Comparison of ENCODE assay signal across 8 mouse cellular contexts in the genomic region with DNA sequence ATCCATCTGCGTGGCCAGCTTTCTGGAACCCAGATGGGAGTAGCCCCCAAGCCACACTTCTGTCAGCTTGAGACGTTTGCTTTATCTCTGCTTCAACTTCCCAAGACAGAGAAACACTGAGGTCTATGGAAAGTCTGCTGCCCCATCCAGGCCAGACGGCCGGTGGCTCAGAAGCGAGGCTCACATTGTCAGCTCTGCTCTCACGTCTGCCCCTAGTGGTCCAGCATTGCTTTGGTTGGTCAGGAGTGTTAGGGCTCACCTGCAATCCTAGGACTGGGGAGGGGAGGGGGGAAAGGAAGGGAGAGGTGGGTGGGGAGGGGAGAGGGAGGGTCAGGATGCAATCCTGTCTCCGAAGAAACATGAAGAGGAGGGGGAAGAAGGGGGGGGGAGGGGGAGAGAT. TPM values are rescaled to one million over a fixed set of nuclear protein-coding genes. Genes with fewer than 3 reads are reported as not detected.
DNase-seq lines count a peak whose midpoint lies in the region; ATAC-seq and TF ChIP-seq lines count a peak whose summit lies in the region.

No protein-coding gene starts in this region.

- H3K4me2 ChIP-seq in lung, postnatal 0 days (replicated peaks; ENCODE audit: low read depth, low read length) = no peak overlapping the region

- TF ChIP-seq CTCF in thymus, adult 2 months (IDR thresholded peaks at IDR 0.05; ENCODE audit: borderline replicate concordance, control insufficient read depth, extremely low read depth, insufficient read depth, low read length, poor library complexity) = peak; percentile 50; the same call in 1 of the 2 replicates
- peak; percentile 69 for TF ChIP-seq CTCF in lung, postnatal 0 days (IDR thresholded peaks at IDR 0.05)

- ATAC-seq in lung, postnatal 0 days = peak; percentile 37; the same call in 1 of the 2 replicates

- DNase-seq in heart, postnatal 4 days = peak; percentile 56
- DNase-seq in heart, embryonic 10.5 days (ENCODE audit: low spot score) = no peak
- DNase-seq in thymus, adult 2 months = peak; percentile 50
- DNase-seq in thymus, adult 18-20 months = no peak
- DNase-seq in embryo, embryonic 9.5 days (ENCODE audit: extremely low spot score) = peak; percentile 52
- DNase-seq in lung, postnatal 0 days (ENCODE audit: low spot score) = peak; percentile 47
- no peak for DNase-seq in T-cell, adult 2 months (ENCODE audit: low spot score)
- no peak for DNase-seq in left cerebral cortex, adult 11 months (ENCODE audit: low spot score)

- no peak overlapping the region for H3K27ac ChIP-seq in heart, embryonic 10.5 days
- H3K27ac ChIP-seq in thymus, adult 2 months (ENCODE audit: control insufficient read depth, insufficient read depth, low read length) = no peak overlapping the region
- H3K27ac ChIP-seq in lung, postnatal 0 days (ENCODE audit: low read length) = no peak overlapping the region

- TF ChIP-seq POLR2A in thymus, adult 2 months (IDR thresholded peaks at IDR 0.05; ENCODE audit: control insufficient read depth, extremely low read depth, insufficient read depth, low read length, poor library complexity) = no peak

- 12% methylated on average over 7 of the region's 7 CpGs for WGBS in heart, embryonic 10.5 days
- WGBS in thymus, adult 2 months = 34% methylated on average over 7 of the region's 7 CpGs
- WGBS in lung, postnatal 0 days = 12% methylated on average over 7 of the region's 7 CpGs

- H3K9me3 ChIP-seq in heart, embryonic 10.5 days = no peaks in the 10 kb centered on the region
- no peaks in the 10 kb centered on the region for H3K9me3 ChIP-seq in lung, postnatal 0 days (ENCODE audit: low read length)

- no peak for TF ChIP-seq EP300 in lung, postnatal 0 days (IDR thresholded peaks at IDR 0.05)

- no peaks in the 10 kb centered on the region for H3K27me3 ChIP-seq in heart, embryonic 10.5 days (ENCODE audit: insufficient read depth, poor library complexity, severe bottlenecking)
- no peaks in the 10 kb centered on the region for H3K27me3 ChIP-seq in thymus, adult 2 months (ENCODE audit: control insufficient read depth, insufficient read depth, low read length)
- no peaks in the 10 kb centered on the region for H3K27me3 ChIP-seq in lung, postnatal 0 days (replicated peaks; ENCODE audit: insufficient read depth, low read length)

- no peaks in the 10 kb centered on the region for H3K4me1 ChIP-seq in heart, embryonic 10.5 days
- peaks cover 15% of the 10 kb centered on the region for H3K4me1 ChIP-seq in thymus, adult 2 months (replicated peaks; ENCODE audit: control insufficient read depth, insufficient read depth, low read length)
- no peaks in the 10 kb centered on the region for H3K4me1 ChIP-seq in lung, postnatal 0 days (ENCODE audit: insufficient read depth, low read depth, low read length)

- H3K36me3 ChIP-seq in heart, embryonic 10.5 days = no peaks in the 10 kb centered on the region
- H3K36me3 ChIP-seq in thymus, adult 2 months (ENCODE audit: control insufficient read depth, insufficient read depth, low read length) = peaks cover 5% of the 10 kb centered on the region; the same call in 1 of the 2 replicates
- no peaks in the 10 kb centered on the region for H3K36me3 ChIP-seq in lung, postnatal 0 days (ENCODE audit: insufficient read depth, low read length)

- no peak overlapping the region for H3K9ac ChIP-seq in lung, postnatal 0 days (replicated peaks; ENCODE audit: low read depth)

- H3K4me3 ChIP-seq in heart, embryonic 10.5 days = no peak overlapping the region
- no peak overlapping the region for H3K4me3 ChIP-seq in thymus, adult 2 months (ENCODE audit: control insufficient read depth, insufficient read depth, low read length)
- no peak overlapping the region for H3K4me3 ChIP-seq in lung, postnatal 0 days (ENCODE audit: low read depth, low read length)

RNA-seq across cellular contexts. Expression of a gene that starts 38.8 kb away (rescaled TPM):
- total RNA-seq in heart, postnatal 4 days (2021) = 1 to 10 TPM; 3.4 to 4.2 TPM
- polyA plus RNA-seq in heart, embryonic 10.5 days (2016; fragmentation: Nextera tagmentation; extraction: Ambion mirVana) = not detected in 2 replicates
- polyA plus RNA-seq in thymus, adult 2 months (2012; rRNA removed) = 77.5 and 94.1 TPM in 2 replicates
- polyA plus RNA-seq in lung, postnatal 0 days (2015; fragmentation: Nextera tagmentation; extraction: Ambion mirVana) = 1.7 TPM in 2 replicates

RNA-seq across cellular contexts. Expression of a gene that starts 48.6 kb away (rescaled TPM):
- 1 to 10 TPM; 1.6 TPM for total RNA-seq in heart, postnatal 4 days (2021)
- 9.8 and 15.7 TPM in 2 replicates for polyA plus RNA-seq in heart, embryonic 10.5 days (2016; fragmentation: Nextera tagmentation; extraction: Ambion mirVana)
- 181 and 217 TPM in 2 replicates for polyA plus RNA-seq in thymus, adult 2 months (2012; rRNA removed)
- polyA plus RNA-seq in lung, postnatal 0 days (2015; fragmentation: Nextera tagmentation; extraction: Ambion mirVana) = 4.6 and 6.5 TPM in 2 replicates

Comparison
In these comparisons a context has a peak if more than half of its experiments do, and no peak if none do; other contexts are left out.
1. DNase-seq: peak in heart, postnatal 4 days (single experiment), thymus, adult 2 months (single experiment), embryo, embryonic 9.5 days (single experiment) and lung, postnatal 0 days (single experiment); none in heart, embryonic 10.5 days (single experiment), thymus, adult 18-20 months (0 of 2), T-cell, adult 2 months (single experiment) and left cerebral cortex, adult 11 months (single experiment).
2. RNA of a gene that starts 38.8 kb away (polyA plus RNA-seq): 77.5 to 94.1 TPM in thymus, adult 2 months; 1.7 TPM in lung, postnatal 0 days and not detected in heart, embryonic 10.5 days; every median in the first group is over 10 times any median in the second.
3. RNA of a gene that starts 48.6 kb away (polyA plus RNA-seq): 181 to 217 TPM in thymus, adult 2 months; 9.8 to 15.7 TPM in heart, embryonic 10.5 days and 4.6 to 6.5 TPM in lung, postnatal 0 days; every median in the first group is over 10 times any median in the second.